Comparison of ENCODE assay signal across 8 mouse cellular contexts in the genomic region with DNA sequence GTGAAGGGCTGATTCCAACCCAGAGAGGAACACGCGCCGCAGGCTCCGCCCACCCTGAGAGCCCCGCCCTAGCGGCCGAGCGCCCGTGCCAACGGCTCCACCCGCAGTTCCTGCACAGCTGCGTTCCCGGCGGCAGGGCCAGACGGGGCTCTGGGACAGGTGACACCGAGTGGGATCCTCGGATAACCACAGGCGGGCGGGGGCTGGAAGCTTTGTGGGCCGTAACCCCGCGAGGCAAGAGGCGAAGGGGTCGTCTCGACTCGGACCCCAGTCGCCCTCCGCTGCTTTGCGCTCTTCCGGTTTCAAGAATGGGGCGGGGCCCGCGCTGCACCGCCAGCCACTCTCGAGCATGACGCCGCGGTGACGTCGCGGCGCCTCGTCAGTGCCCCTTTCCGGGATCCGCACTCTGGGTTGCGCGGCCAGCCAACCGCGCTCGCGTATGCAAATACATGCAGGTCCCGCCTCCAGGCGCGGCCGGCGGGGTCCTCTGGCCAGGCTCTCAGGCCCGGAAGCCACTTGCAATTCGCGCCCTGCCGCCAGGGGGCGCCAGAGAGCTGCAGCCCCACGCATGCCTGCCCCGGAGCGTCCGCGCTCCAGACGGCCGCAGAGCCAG. TPM values are rescaled to one million over a fixed set of nuclear protein-coding genes. Genes with fewer than 3 reads are reported as not detected.
DNase-seq lines count a peak whose midpoint lies in the region; ATAC-seq and TF ChIP-seq lines count a peak whose summit lies in the region.

A gene (plus strand): TSS at position 63 of the 613 bp plus-strand sequence.

- peak within 1 kb of the TSS; percentile 61 for H3K4me3 ChIP-seq in cortical plate, adult 2 months (ENCODE audit: insufficient read depth, low read length)

- TF ChIP-seq CTCF in cortical plate, adult 2 months (IDR thresholded peaks at IDR 0.05; ENCODE audit: extremely low read depth, insufficient read depth, low read length), result peak; percentile 59

- ATAC-seq in activated CD4-positive, CD25-positive, alpha-beta regulatory T cell, adult 4 months, result peak; percentile 81
- ATAC-seq in megakaryocyte progenitor cell, adult 5-6 weeks (replicated peaks; ENCODE audit: poor library complexity), result peak; percentile 67

- H3K27ac ChIP-seq in cortical plate, adult 2 months (ENCODE audit: insufficient read depth, low read length), result peak within 1 kb of the TSS; percentile 98

- peak; percentile 93 for DNase-seq in gastrocnemius, postnatal 10 days
- DNase-seq in induced T-regulatory cell, adult 2 months (ENCODE audit: low read depth), result peak; percentile 99
- peak; percentile 96 to 98 for DNase-seq in left cerebral cortex, adult 9 months (ENCODE audit: low spot score in 2 of 2)
- DNase-seq in right cerebral cortex, postnatal 14 days, result peak; percentile 96
- peak; percentile 97 to 98 for DNase-seq in urinary bladder, postnatal 36 days (ENCODE audit: low spot score in 2 of 2)

- H3K4me1 ChIP-seq in cortical plate, adult 2 months (ENCODE audit: control insufficient read depth, insufficient read depth, low read length), result peaks cover under 1% of the 10 kb centered on the region; the same call in 1 of the 2 replicates

- TF ChIP-seq POLR2A in cortical plate, adult 2 months (IDR thresholded peaks at IDR 0.05; ENCODE audit: extremely low read depth, insufficient read depth, low read length), result peak; percentile 71

RNA-seq across cellular contexts. Expression of the gene that starts here (rescaled TPM):
- polyA plus RNA-seq in activated CD4-positive, CD25-positive, alpha-beta regulatory T cell, adult 4 months (2017; shearing (Covaris generic)), result 1 to 10 TPM; 3.7 to 4.9 TPM
- polyA plus RNA-seq in cortical plate, adult 2 months (2012; rRNA removed), result 13.5 and 13.6 TPM in 2 replicates
- 1 to 10 TPM; 7.4 to 8.1 TPM for total RNA-seq in gastrocnemius, postnatal 10 days (2021)
- total RNA-seq in megakaryocyte progenitor cell, adult 5-6 weeks (2015), result 6.3 and 8.0 TPM in 2 replicates
- 11.1 and 11.7 TPM in 2 replicates for total RNA-seq in megakaryocyte progenitor cell, adult 5-6 weeks (2017)

Comparison
In these comparisons a context has a peak if more than half of its experiments do, and no peak if none do; other contexts are left out.
1. Peak in every context shown above with its lines: DNase-seq, ATAC-seq, H3K4me3 ChIP-seq and H3K27ac ChIP-seq.